Mouse (Mus musculus): ENCODE measurements around the gene Tor1b. TPM values are rescaled to one million over a fixed set of nuclear protein-coding genes. Genes with fewer than 3 reads are reported as not detected.
"Not testable (repeated sequence)": the region's sequence is repeated elsewhere in the genome, so short reads cannot be mapped to it uniquely, and the experiment has no call there.

Tor1b gene
- total and polyA plus RNA-seq, 3 experiments, result 17.1 to 26.4 (median 23.9) TPM

GRCm38 (mm10) chr2:30933917-30934450 lies 18.8 kb upstream of the Tor1b start:
- Histone ChIP-seq H3K79me2 (replicated peaks; ENCODE audit: control insufficient read depth, insufficient read depth, low read length) (no peaks in the 10 kb centered on the region), H3K27me3 (ENCODE audit: control insufficient read depth, insufficient read depth, low read length) (no peaks in the 10 kb centered on the region), H3K4me3 (no peak overlapping the region), H3K9ac (ENCODE audit: low read depth, low read length) (no peak overlapping the region), H3K27ac (no peak overlapping the region), H3K36me3 (ENCODE audit: control insufficient read depth, insufficient read depth, low read length) (no peaks in the 10 kb centered on the region), H3K4me1 (ENCODE audit: control insufficient read depth, insufficient read depth, low read length) (peaks cover 2% of the 10 kb centered on the region)
- TF ChIP-seq CTCF (IDR thresholded peaks at IDR 0.05), result peak; percentile 93
- TF ChIP-seq EP300 (IDR thresholded peaks at IDR 0.05; ENCODE audit: insufficient read depth, low read depth, low read length), result peak; percentile 86; the same call in 1 of the 2 replicates
- TF ChIP-seq POLR2A (IDR thresholded peaks at IDR 0.05; ENCODE audit: insufficient read depth, low read depth, low read length), result no peak
- WGBS, result 21% methylated on average over 7 of the region's 7 CpGs
- intact Hi-C loops (cut with DNase I), result loop anchor here (1.0 to 2.0 kb wide), 3 partner anchors 43 to 499 kb away; no protein-coding TSS in a partner anchor
- DNase-seq, result peak; percentile 67 to 79

- Histone ChIP-seq H3K36me3 (ENCODE audit: control insufficient read depth, insufficient read depth, low read length) (no peaks in the 10 kb centered on the region), H3K27me3 (ENCODE audit: control insufficient read depth, insufficient read depth, low read length) (no peaks in the 10 kb centered on the region), H3K79me2 (replicated peaks; ENCODE audit: control insufficient read depth, insufficient read depth, low read length) (no peaks in the 10 kb centered on the region), H3K4me3 (no peak overlapping the region), H3K27ac (no peak overlapping the region), H3K4me1 (ENCODE audit: control insufficient read depth, insufficient read depth, low read length) (no peaks in the 10 kb centered on the region), H3K9ac (ENCODE audit: low read depth, low read length) (no peak overlapping the region)
- DNase-seq, result no peak
- no peak for TF ChIP-seq CTCF (IDR thresholded peaks at IDR 0.05)
- no peak for TF ChIP-seq EP300 (IDR thresholded peaks at IDR 0.05; ENCODE audit: insufficient read depth, low read depth, low read length)
- TF ChIP-seq POLR2A (IDR thresholded peaks at IDR 0.05; ENCODE audit: insufficient read depth, low read depth, low read length), result no peak
- WGBS, result 75% methylated on average over 3 of the region's 3 CpGs
- intact Hi-C loops (cut with DNase I), result loop anchor here (2.0 kb wide), 1 partner anchor 108 kb away; no protein-coding TSS in a partner anchor
These were observed 16.0 kb upstream of the Tor1b start for GRCm38 (mm10) chr2:30936808-30937207.

GRCm38 (mm10) chr2:30937731-30938130 lies 15.0 kb upstream of the Tor1b start:
- no peak for TF ChIP-seq CTCF (IDR thresholded peaks at IDR 0.05)
- TF ChIP-seq POLR2A (IDR thresholded peaks at IDR 0.05; ENCODE audit: insufficient read depth, low read depth, low read length), result no peak
- no peak for TF ChIP-seq EP300 (IDR thresholded peaks at IDR 0.05; ENCODE audit: insufficient read depth, low read depth, low read length)
- Histone ChIP-seq H3K79me2 (replicated peaks; ENCODE audit: control insufficient read depth, insufficient read depth, low read length) (no peaks in the 10 kb centered on the region), H3K4me3 (no peak overlapping the region), H3K9ac (ENCODE audit: low read depth, low read length) (no peak overlapping the region), H3K4me1 (ENCODE audit: control insufficient read depth, insufficient read depth, low read length) (no peaks in the 10 kb centered on the region), H3K27me3 (ENCODE audit: control insufficient read depth, insufficient read depth, low read length) (no peaks in the 10 kb centered on the region), H3K36me3 (ENCODE audit: control insufficient read depth, insufficient read depth, low read length) (no peaks in the 10 kb centered on the region), H3K27ac (no peak overlapping the region)
- WGBS, result 46% methylated on average over 8 of the region's 8 CpGs
- intact Hi-C loops (cut with DNase I), result loop anchor here (2.0 kb wide), 1 partner anchor 109 kb away; no protein-coding TSS in a partner anchor
- DNase-seq, result no peak

- intact Hi-C loops (cut with DNase I), result no loop called here
- no peaks in the 10 kb centered on the region for H3K27me3 ChIP-seq (ENCODE audit: control insufficient read depth, insufficient read depth, low read length)
- no peak overlapping the region for H3K9ac ChIP-seq (ENCODE audit: low read depth, low read length)
- TF ChIP-seq CTCF (IDR thresholded peaks at IDR 0.05) (no peak), POLR2A (IDR thresholded peaks at IDR 0.05; ENCODE audit: insufficient read depth, low read depth, low read length) (no peak), EP300 (IDR thresholded peaks at IDR 0.05; ENCODE audit: insufficient read depth, low read depth, low read length) (no peak)
- no peaks in the 10 kb centered on the region for H3K79me2 ChIP-seq (replicated peaks; ENCODE audit: control insufficient read depth, insufficient read depth, low read length)
- H3K27ac ChIP-seq, result no peak overlapping the region
- H3K36me3 ChIP-seq (ENCODE audit: control insufficient read depth, insufficient read depth, low read length), result no peaks in the 10 kb centered on the region
- H3K4me1 ChIP-seq (ENCODE audit: control insufficient read depth, insufficient read depth, low read length), result no peaks in the 10 kb centered on the region
- H3K4me3 ChIP-seq, result no peak overlapping the region
- 47% methylated on average over 4 of the region's 4 CpGs for WGBS
- DNase-seq, result no peak
These were observed 14.2 kb upstream of the Tor1b start for GRCm38 (mm10) chr2:30938574-30938991.

GRCm38 (mm10) chr2:30941586-30941985 lies 11.2 kb upstream of the Tor1b start:
- DNase-seq, result no peak
- Histone ChIP-seq H3K27ac (no peak overlapping the region), H3K4me1 (ENCODE audit: control insufficient read depth, insufficient read depth, low read length) (no peaks in the 10 kb centered on the region), H3K9ac (ENCODE audit: low read depth, low read length) (no peak overlapping the region), H3K4me3 (no peak overlapping the region), H3K27me3 (ENCODE audit: control insufficient read depth, insufficient read depth, low read length) (no peaks in the 10 kb centered on the region), H3K36me3 (ENCODE audit: control insufficient read depth, insufficient read depth, low read length) (no peaks in the 10 kb centered on the region), H3K79me2 (replicated peaks; ENCODE audit: control insufficient read depth, insufficient read depth, low read length) (no peaks in the 10 kb centered on the region)
- intact Hi-C loops (cut with DNase I), result no loop called here
- 87% methylated on average over 5 of the region's 5 CpGs for WGBS
- TF ChIP-seq CTCF (IDR thresholded peaks at IDR 0.05) (no peak), EP300 (IDR thresholded peaks at IDR 0.05; ENCODE audit: insufficient read depth, low read depth, low read length) (no peak), POLR2A (IDR thresholded peaks at IDR 0.05; ENCODE audit: insufficient read depth, low read depth, low read length) (no peak)

GRCm38 (mm10) chr2:30942116-30942515 lies 10.6 kb upstream of the Tor1b start:
- H3K9ac ChIP-seq (ENCODE audit: low read depth, low read length); H3K79me2 ChIP-seq (replicated peaks; ENCODE audit: control insufficient read depth, insufficient read depth, low read length); H3K27ac ChIP-seq; H3K4me3 ChIP-seq; H3K4me1 ChIP-seq (ENCODE audit: control insufficient read depth, insufficient read depth, low read length); H3K27me3 ChIP-seq (ENCODE audit: control insufficient read depth, insufficient read depth, low read length); intact Hi-C loops (cut with DNase I); H3K36me3 ChIP-seq (ENCODE audit: control insufficient read depth, insufficient read depth, low read length); DNase-seq: not testable (repeated sequence)
- WGBS, result 40% methylated on average over 7 of the region's 7 CpGs

All from heart, adult 2 months (tissue).